Mouse (Mus musculus) lung, adult 2 months (tissue): ENCODE data around the gene Nfkbil1.
A peak's percentile ranks its signal among the peaks of the same experiment; 100 is the strongest.

ENCODE experiments used
- CTCF ChIP-seq: fragments of 200-500 bp; IDR thresholded peaks from 2 replicates; pipeline ENCODE4 v1.5.1; 2011; ENCODE audit warnings: mild to moderate bottlenecking, low read length, control low read depth; ENCODE audit not compliant: insufficient read depth
- POLR2A ChIP-seq: fragments of 200-500 bp; IDR thresholded peaks from 2 replicates; pipeline ENCODE4 v1.6.1; 2011; ENCODE audit warnings: low read depth, mild to moderate bottlenecking, control low read depth, low read length, borderline replicate concordance; ENCODE audit errors: extremely low read depth

DNA sequence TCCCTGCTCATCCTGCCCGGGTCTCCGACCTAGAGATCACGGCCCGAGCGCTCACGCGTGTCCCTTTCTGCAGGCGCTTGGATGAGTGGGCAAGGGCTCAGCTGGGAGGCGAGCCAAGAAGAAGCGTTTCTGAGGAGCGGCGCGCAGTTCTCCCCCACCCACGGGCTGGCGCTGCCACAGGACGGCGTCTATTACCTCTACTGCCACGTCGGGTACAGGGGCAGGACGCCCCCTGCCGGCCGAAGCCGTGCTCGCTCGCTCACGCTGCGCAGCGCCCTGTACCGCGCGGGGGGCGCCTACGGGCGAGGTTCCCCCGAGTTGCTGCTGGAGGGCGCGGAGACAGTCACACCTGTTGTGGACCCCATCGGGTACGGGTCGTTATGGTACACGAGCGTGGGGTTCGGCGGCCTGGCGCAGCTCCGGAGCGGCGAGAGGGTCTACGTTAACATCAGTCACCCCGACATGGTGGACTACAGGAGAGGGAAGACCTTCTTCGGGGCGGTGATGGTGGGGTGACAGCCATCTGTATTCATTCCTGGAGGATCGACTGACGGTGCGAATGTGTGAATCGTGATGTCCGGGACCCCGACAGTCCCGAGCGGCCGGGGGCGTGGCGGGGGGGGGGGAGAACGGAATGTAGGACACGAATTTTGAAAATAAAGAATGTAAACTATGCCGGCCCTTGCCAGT lies 39.8 kb downstream of the Nfkbil1 start:
- no peak for TF ChIP-seq POLR2A
- TF ChIP-seq CTCF: peak; percentile 75
